Mouse (Mus musculus) embryo, embryonic 11.5 days (tissue): ENCODE results near the gene Gucy1b2.

Experiments used
- DNase-seq: peaks from one replicate; pipeline ENCODE4 v3.0.0-alpha.2; 2012; ENCODE audit warnings: low read depth, low spot score

Gucy1b2 gene

GRCm38 (mm10) chr14:62446385-62447213, 9.5 kb downstream of the Gucy1b2 start:
- DNase-seq = no peak

- no peak for DNase-seq
Measured at GRCm38 (mm10) chr14:62443840-62444430, 12.2 kb downstream of the Gucy1b2 start.

GRCm38 (mm10) chr14:62442971-62443370, 13.1 kb downstream of the Gucy1b2 start:
- DNase-seq = no peak

GRCm38 (mm10) chr14:62440036-62440435, 16.1 kb downstream of the Gucy1b2 start:
- DNase-seq = no peak

GRCm38 (mm10) chr14:62438236-62438635, 17.9 kb downstream of the Gucy1b2 start:
- DNase-seq = no peak

- no peak for DNase-seq
Measured at GRCm38 (mm10) chr14:62437806-62438205, 18.3 kb downstream of the Gucy1b2 start.

- no peak for DNase-seq
Measured at GRCm38 (mm10) chr14:62425277-62425691, 30.8 kb downstream of the Gucy1b2 start.

- no peak for DNase-seq
Measured at GRCm38 (mm10) chr14:62422265-62422664, 33.8 kb downstream of the Gucy1b2 start.

- DNase-seq = no peak
Measured at GRCm38 (mm10) chr14:62417501-62417900, 38.6 kb downstream of the Gucy1b2 start.

- no peak for DNase-seq
Measured at GRCm38 (mm10) chr14:62416742-62417134, 39.4 kb downstream of the Gucy1b2 start.

GRCm38 (mm10) chr14:62416007-62416741, 39.9 kb downstream of the Gucy1b2 start:
- no peak for DNase-seq

- no peak for DNase-seq
Measured at GRCm38 (mm10) chr14:62395346-62395745, 60.7 kb downstream of the Gucy1b2 start.

- DNase-seq = no peak
Measured at GRCm38 (mm10) chr14:62392754-62393153, 63.3 kb downstream of the Gucy1b2 start.

- no peak for DNase-seq
Measured at GRCm38 (mm10) chr14:62389729-62390536, 66.2 kb downstream of the Gucy1b2 start.

- DNase-seq = no peak
Measured at GRCm38 (mm10) chr14:62389064-62389728, 66.9 kb downstream of the Gucy1b2 start.

- DNase-seq = no peak
Measured at GRCm38 (mm10) chr14:62383786-62384299, 72.2 kb downstream of the Gucy1b2 start.

- DNase-seq = no peak
Measured at GRCm38 (mm10) chr14:62383109-62383508, 73.0 kb downstream of the Gucy1b2 start.

- no peak for DNase-seq
Measured at GRCm38 (mm10) chr14:62380606-62381005, 75.5 kb downstream of the Gucy1b2 start.

- no peak for DNase-seq
Measured at GRCm38 (mm10) chr14:62379391-62379790, 76.7 kb downstream of the Gucy1b2 start.

- no peak for DNase-seq
Measured at GRCm38 (mm10) chr14:62376115-62376514, 80.0 kb downstream of the Gucy1b2 start.

- DNase-seq = no peak
Measured at GRCm38 (mm10) chr14:62375694-62376093, 80.4 kb downstream of the Gucy1b2 start.
